Mouse (Mus musculus) myocyte (in vitro differentiated cells): ENCODE data around the gene Kansl2. TPM values are rescaled to one million over a fixed set of nuclear protein-coding genes. Genes with fewer than 3 reads are reported as not detected.

Experiments used
- H3K27me3 ChIP-seq: one replicate; pipeline ENCODE4 v1.6.1; 2011; ENCODE audit not compliant: control insufficient read depth, insufficient read depth, insufficient read length
- H3K36me3 ChIP-seq: one replicate; pipeline ENCODE4 v1.6.1; 2011; ENCODE audit not compliant: control insufficient read depth, insufficient read depth
- H3K4me2 ChIP-seq: one replicate; pipeline ENCODE4 v1.6.1; 2011; ENCODE audit warnings: low read depth, control low read depth
- H3K4me3 ChIP-seq: one replicate; pipeline ENCODE4 v1.5.1; 2011; ENCODE audit warnings: mild to moderate bottlenecking, control low read depth, moderate library complexity
- H3K79me2 ChIP-seq: one replicate; pipeline ENCODE4 v1.6.1; 2011; ENCODE audit not compliant: control insufficient read depth, insufficient read depth
- H3ac ChIP-seq: one replicate; pipeline ENCODE4 v1.6.1; 2011; ENCODE audit not compliant: control insufficient read depth, insufficient read length
- CEBPB ChIP-seq: IDR thresholded peaks from 2 replicates; pipeline ENCODE4 v1.6.1; 2011; ENCODE audit warnings: mild to moderate bottlenecking, moderate library complexity; ENCODE audit not compliant: poor library complexity, insufficient read depth, severe bottlenecking
- E2F4 ChIP-seq: IDR thresholded peaks from one replicate; pipeline ENCODE4 v1.6.1; 2011; ENCODE audit warnings: mild to moderate bottlenecking, control low read depth, moderate library complexity; ENCODE audit not compliant: insufficient read depth
- MAX ChIP-seq: IDR thresholded peaks from one replicate; pipeline ENCODE4 v1.6.1; 2011; ENCODE audit warnings: low read depth, mild to moderate bottlenecking, control low read depth
- MYOD1 ChIP-seq, 3 experiments: IDR thresholded peaks; one replicate each; pipeline ENCODE4 v1.6.1; 2011; ENCODE audit warnings: control low read depth in 2 of 3, low read depth in 2 of 3, mild to moderate bottlenecking in 2 of 3, moderate library complexity in 1 of 3; ENCODE audit not compliant: insufficient read length in 2 of 3, control insufficient read depth in 1 of 3
- MYOG ChIP-seq, 3 experiments: IDR thresholded peaks; one replicate each; pipeline ENCODE4 v1.6.1; 2011; ENCODE audit warnings: control low read depth in 2 of 3, low read depth in 2 of 3, mild to moderate bottlenecking in 2 of 3; ENCODE audit not compliant: insufficient read length in 2 of 3, control insufficient read depth in 1 of 3, insufficient read depth in 1 of 3
- POLR2A ChIP-seq: IDR thresholded peaks from one replicate; pipeline ENCODE4 v1.6.1; 2011; ENCODE audit warnings: low read depth, mild to moderate bottlenecking, control low read depth, moderate library complexity; ENCODE audit not compliant: insufficient read length
- POLR2AphosphoS2 ChIP-seq: IDR thresholded peaks from one replicate; pipeline ENCODE4 v1.6.1; 2011; ENCODE audit warnings: low read depth, control low read depth; ENCODE audit not compliant: insufficient read length
- REST ChIP-seq: IDR thresholded peaks from one replicate; pipeline ENCODE4 v1.6.1; 2011; ENCODE audit warnings: mild to moderate bottlenecking, control low read depth, moderate library complexity; ENCODE audit not compliant: insufficient read depth, insufficient read length
- SRF ChIP-seq: IDR thresholded peaks from one replicate; pipeline ENCODE4 v1.6.1; 2011; ENCODE audit warnings: low read depth; ENCODE audit not compliant: control insufficient read depth, insufficient read length
- TCF12 ChIP-seq: IDR thresholded peaks from one replicate; pipeline ENCODE4 v1.6.1; 2011; ENCODE audit warnings: mild to moderate bottlenecking, control low read depth; ENCODE audit not compliant: poor library complexity, insufficient read depth, severe bottlenecking
- TCF3 ChIP-seq: IDR thresholded peaks from one replicate; pipeline ENCODE4 v1.6.1; 2011; ENCODE audit warnings: low read depth, control low read depth; ENCODE audit not compliant: insufficient read length
- USF1 ChIP-seq: IDR thresholded peaks from one replicate; pipeline ENCODE4 v1.6.1; 2011; ENCODE audit warnings: low read depth, mild to moderate bottlenecking, control low read depth, moderate library complexity
- polyA plus RNA-seq: library from polyadenylated mRNA; unstranded; fragments of >200 nt; fragmentation: generic; extraction: Trizol; gene quantifications from one replicate; pipeline ENCODE4 v1.2.1, GENCODE M21; 2012; ENCODE audit warnings: missing spikeins

The Kansl2 gene
- polyA plus RNA-seq, 1 experiment, result 109 TPM

DNA sequence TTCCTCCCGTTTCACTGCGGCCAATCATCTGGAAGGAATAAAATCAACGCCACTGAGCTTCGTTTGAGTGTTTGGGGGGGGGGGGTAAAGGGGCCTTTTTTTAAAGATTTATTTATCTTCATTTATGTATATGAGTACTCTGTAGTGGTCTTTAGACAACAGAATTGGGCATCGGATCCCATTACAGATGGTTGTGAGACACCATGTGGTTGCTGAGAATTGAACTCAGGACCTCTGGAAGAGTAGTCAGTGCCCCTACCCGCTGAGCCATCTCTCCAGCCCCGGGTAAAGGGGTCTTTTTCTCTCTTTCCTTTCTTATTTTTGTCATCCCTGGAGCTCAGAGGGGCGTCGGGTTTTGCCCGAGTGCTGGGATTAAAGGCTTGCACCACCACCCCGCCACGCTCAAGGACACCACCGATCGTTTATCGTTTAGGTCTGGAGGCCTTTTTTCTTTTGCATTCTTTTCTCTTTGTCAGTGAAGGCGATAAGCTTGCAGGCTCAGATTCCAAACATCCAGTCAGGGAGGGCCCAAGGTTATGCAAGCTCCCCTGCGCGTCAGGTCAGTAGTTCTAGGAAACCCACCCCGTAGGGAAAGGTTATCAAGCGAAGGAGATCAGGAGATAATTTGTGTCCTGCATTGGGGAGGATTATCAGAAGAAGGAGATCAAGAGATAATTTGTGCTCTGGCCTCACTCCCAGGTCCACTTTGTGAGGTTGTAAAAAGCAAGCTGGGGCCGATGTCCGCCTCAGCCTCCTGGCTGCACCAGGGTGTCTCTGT lies 34.4 kb upstream of the Kansl2 start:
- Histone ChIP-seq H3K36me3 (peaks cover 14% of the 10 kb centered on the region), H3K27me3 (no peaks in the 10 kb centered on the region), H3ac (peak overlapping the region; percentile 76), H3K4me2 (peak overlapping the region; percentile 81), H3K79me2 (peaks cover 55% of the 10 kb centered on the region), H3K4me3 (peak overlapping the region; percentile 98)
- TF ChIP-seq REST, result no peak
- TF ChIP-seq E2F4, result no peak
- no peak for TF ChIP-seq SRF
- TF ChIP-seq MAX, result no peak
- TF ChIP-seq MYOG (IDR thresholded peaks at IDR 0.05; ENCODE audit: control insufficient read depth in 1 of 3, insufficient read depth in 1 of 3, insufficient read length in 2 of 3, low read depth in 2 of 3), result no peak
- no peak for TF ChIP-seq MYOD1 (IDR thresholded peaks at IDR 0.05; ENCODE audit: control insufficient read depth in 1 of 3, insufficient read length in 2 of 3, low read depth in 2 of 3)
- no peak for TF ChIP-seq CEBPB
- no peak for TF ChIP-seq USF1
- no peak for TF ChIP-seq POLR2A
- no peak for TF ChIP-seq TCF12
- TF ChIP-seq TCF3, result no peak
- no peak for TF ChIP-seq POLR2AphosphoS2

DNA sequence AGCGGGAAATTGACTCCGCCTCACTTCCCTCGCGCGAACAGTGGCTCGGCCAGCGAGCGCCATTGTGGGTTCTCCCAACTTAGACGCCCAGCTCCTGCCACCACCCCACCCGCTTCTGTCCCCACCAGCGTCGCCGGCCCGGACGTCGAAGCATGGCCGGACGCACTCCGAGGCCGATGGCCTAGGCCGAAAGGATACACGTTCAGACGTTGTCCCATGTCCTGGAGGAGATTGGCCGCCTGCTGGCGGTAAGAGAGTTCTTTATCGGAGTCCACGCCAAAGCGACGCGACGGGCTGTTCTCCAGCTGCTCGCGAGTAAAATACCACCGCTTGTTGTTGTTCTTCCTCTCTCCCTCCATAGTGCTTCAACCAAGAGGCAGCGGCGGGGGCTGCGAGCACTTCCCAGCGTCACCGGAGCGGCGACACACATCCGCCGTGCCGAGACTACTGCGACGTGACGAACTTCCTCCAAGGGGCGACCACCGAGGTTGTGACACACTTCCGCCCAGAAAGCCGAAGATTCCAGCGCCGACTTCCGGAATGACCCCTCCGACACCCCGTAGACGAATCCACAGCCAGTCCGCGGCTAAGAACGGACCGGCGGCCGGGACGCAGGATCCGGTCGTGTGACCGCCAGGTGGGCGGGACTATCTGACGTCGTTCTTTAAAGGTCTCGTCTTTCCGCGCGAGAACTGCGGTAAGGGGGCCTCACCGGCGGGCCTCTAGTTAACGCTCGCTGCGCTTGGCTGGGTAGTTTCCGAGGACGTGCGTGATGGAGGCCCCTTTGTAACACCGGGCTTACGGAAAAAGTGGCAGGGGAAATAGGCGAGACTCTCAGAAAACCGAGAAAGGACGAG lies 33.4 kb upstream of the Kansl2 start:
- peaks cover 65% of the 10 kb centered on the region for H3K79me2 ChIP-seq
- peak overlapping the region; percentile 89 for H3K4me2 ChIP-seq
- peak overlapping the region; percentile 98 for H3K4me3 ChIP-seq
- no peak for TF ChIP-seq REST
- peak; percentile 89 for TF ChIP-seq USF1
- no peak for TF ChIP-seq TCF12
- peak; percentile 33 for TF ChIP-seq SRF
- TF ChIP-seq POLR2A, result peak; percentile 68
- no peak for TF ChIP-seq E2F4
- peak; percentile 80 for TF ChIP-seq POLR2AphosphoS2
- TF ChIP-seq CEBPB, result 0 out of 2 replicates have a peak, but pooled peaks have one; percentile 20
- no peak for TF ChIP-seq MYOD1 (IDR thresholded peaks at IDR 0.05; ENCODE audit: control insufficient read depth in 1 of 3, insufficient read length in 2 of 3, low read depth in 2 of 3)
- TF ChIP-seq MYOG (IDR thresholded peaks at IDR 0.05; ENCODE audit: control insufficient read depth in 1 of 3, insufficient read depth in 1 of 3, insufficient read length in 2 of 3, low read depth in 2 of 3), result peak in 1 of 3 experiments; percentile 27
- TF ChIP-seq MAX, result no peak
- TF ChIP-seq TCF3, result no peak
- H3K27me3 ChIP-seq, result no peaks in the 10 kb centered on the region
- H3ac ChIP-seq, result peak overlapping the region; percentile 76
- H3K36me3 ChIP-seq, result peaks cover 23% of the 10 kb centered on the region

DNA sequence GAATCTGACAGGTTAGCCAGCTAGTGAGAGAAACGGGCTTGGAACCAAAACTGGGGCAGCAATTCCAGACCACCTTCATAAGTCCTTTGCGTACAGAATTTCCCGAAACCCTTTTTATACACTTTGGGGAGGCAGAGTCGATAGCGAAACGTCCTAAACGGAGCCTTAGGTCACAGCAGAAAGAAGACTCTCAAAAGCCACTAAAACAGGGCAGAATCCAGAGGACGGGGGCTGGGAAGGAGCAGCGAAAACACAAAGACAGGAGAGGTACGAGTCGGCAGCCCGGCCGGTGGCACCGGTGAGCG lies 32.9 kb upstream of the Kansl2 start:
- TF ChIP-seq REST (no peak), E2F4 (no peak), MAX (no peak), USF1 (no peak), MYOD1 (IDR thresholded peaks at IDR 0.05; ENCODE audit: control insufficient read depth in 1 of 3, insufficient read length in 2 of 3, low read depth in 2 of 3) (no peak), POLR2A (no peak), TCF3 (no peak), MYOG (IDR thresholded peaks at IDR 0.05; ENCODE audit: control insufficient read depth in 1 of 3, insufficient read depth in 1 of 3, insufficient read length in 2 of 3, low read depth in 2 of 3) (no peak), CEBPB (no peak), SRF (no peak), POLR2AphosphoS2 (no peak), TCF12 (no peak)
- Histone ChIP-seq H3K36me3 (peaks cover 26% of the 10 kb centered on the region), H3K27me3 (no peaks in the 10 kb centered on the region), H3K79me2 (peaks cover 71% of the 10 kb centered on the region), H3K4me2 (peak overlapping the region; percentile 89), H3ac (peak overlapping the region; percentile 76), H3K4me3 (peak overlapping the region; percentile 98)

DNA sequence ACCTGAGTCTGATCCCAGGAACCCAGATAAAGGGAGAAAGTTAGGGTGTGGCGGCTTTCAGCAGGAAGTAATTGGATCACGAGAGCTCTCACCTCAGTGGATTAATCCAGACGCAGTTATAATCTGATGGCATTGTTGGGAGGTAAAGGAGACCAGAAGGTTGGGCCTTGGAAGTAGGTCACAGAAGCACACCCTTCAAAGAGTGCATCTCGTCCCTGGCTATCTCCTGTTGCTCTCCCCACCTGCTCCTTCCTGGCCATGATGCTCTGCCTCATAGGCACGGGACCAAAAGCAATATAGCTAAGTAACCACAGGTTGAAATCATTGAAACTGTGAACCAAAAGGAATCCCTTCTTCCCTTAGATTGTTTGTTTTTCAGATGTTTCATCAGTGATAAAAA lies 23.1 kb upstream of the Kansl2 start:
- Histone ChIP-seq H3K27me3 (no peaks in the 10 kb centered on the region), H3ac (no peak overlapping the region), H3K36me3 (peaks cover 66% of the 10 kb centered on the region), H3K4me3 (no peak overlapping the region), H3K79me2 (peaks cover 53% of the 10 kb centered on the region), H3K4me2 (no peak overlapping the region)
- TF ChIP-seq TCF3 (no peak), MYOG (IDR thresholded peaks at IDR 0.05; ENCODE audit: control insufficient read depth in 1 of 3, insufficient read depth in 1 of 3, insufficient read length in 2 of 3, low read depth in 2 of 3) (no peak), CEBPB (no peak), USF1 (no peak), MAX (no peak), POLR2AphosphoS2 (no peak), MYOD1 (IDR thresholded peaks at IDR 0.05; ENCODE audit: control insufficient read depth in 1 of 3, insufficient read length in 2 of 3, low read depth in 2 of 3) (no peak)
